Mouse (Mus musculus) stomach, postnatal 0 days (tissue): ENCODE results near the gene Iqcf5.

ENCODE experiments used
- CTCF ChIP-seq: IDR thresholded peaks from 2 replicates; pipeline ENCODE4 v1.5.1; 2016; ENCODE audit warnings: antibody characterized with exemption, low read depth, mild to moderate bottlenecking, moderate library complexity
- EP300 ChIP-seq: optimal IDR thresholded peaks from 2 replicates; pipeline ENCODE3; 2016; ENCODE audit warnings: antibody characterized with exemption

DNA sequence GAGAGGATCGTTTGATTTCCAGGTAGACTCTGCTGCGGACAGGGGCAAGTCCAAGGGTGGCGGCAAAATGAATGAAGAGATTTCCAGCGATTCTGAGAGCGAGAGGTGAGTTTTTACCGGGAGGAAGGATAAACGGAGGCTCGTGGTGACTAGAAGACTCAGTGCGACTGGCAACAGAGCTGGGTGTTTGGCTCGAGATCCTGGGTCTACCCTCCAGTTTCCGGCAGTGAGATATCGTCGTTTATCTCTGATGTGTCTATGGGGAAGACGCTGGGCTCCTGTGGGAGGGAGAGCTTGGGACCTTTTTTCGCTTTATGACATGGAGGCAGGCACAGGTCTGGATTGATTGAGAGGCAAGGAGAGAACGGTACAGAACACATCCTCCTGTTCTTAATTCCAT, 36.7 kb upstream of the Iqcf5 start:
- TF ChIP-seq CTCF, result no peak
- no peak for TF ChIP-seq EP300
